Comparison of ENCODE assay signal across 12 mouse cellular contexts in genomic region chr12:104614240-104614639, GRCm38 (mm10).
A peak's percentile ranks its signal among the peaks of the same experiment; 100 is the strongest.
DNase-seq lines count a peak whose midpoint lies in the region; ATAC-seq lines count a peak whose summit lies in the region.
"Had no signal": no experiment of that assay in that cellular context is flagged by ENCODE, and none has a peak within 500 bp of the region (broad histone marks: within the 10 kb centered on the region; RNA-seq: fewer than 3 reads in every experiment).

No protein-coding gene starts in this region.

- H3K9ac ChIP-seq in heart, embryonic 12.5 days: no peak overlapping the region
- H3K9ac ChIP-seq: liver, embryonic 13.5 days had no signal

- H3K27me3 ChIP-seq in heart, embryonic 12.5 days (replicated peaks): peaks cover 22% of the 10 kb centered on the region
- H3K27me3 ChIP-seq: liver, embryonic 13.5 days had no signal

- intact Hi-C loops in heart, postnatal 36 days (cut with DNase I): no loop called here

- H3K27ac ChIP-seq in heart, embryonic 12.5 days (ENCODE audit: poor library complexity, severe bottlenecking): no peak overlapping the region
- H3K27ac ChIP-seq: liver, embryonic 13.5 days; stomach, postnatal 0 days had no signal

- peak overlapping the region; percentile 52 for H3K4me2 ChIP-seq in heart, embryonic 12.5 days
- H3K4me2 ChIP-seq: liver, embryonic 13.5 days had no signal

- H3K4me3 ChIP-seq in heart, embryonic 12.5 days: peak overlapping the region; percentile 3; the same call in 1 of the 2 replicates
- H3K4me3 ChIP-seq: liver, embryonic 13.5 days had no signal

- WGBS in heart, embryonic 12.5 days: 47% methylated on average over 8 of the region's 8 CpGs

- H3K9me3 ChIP-seq in heart, embryonic 12.5 days (replicated peaks): peaks cover 8% of the 10 kb centered on the region; the same call in 1 of the 2 replicates
- H3K9me3 ChIP-seq: liver, embryonic 13.5 days had no signal

- peak; percentile 97 for DNase-seq in heart, adult 11 months
- no peak for DNase-seq in heart, postnatal 36 days
- DNase-seq in lung, postnatal 10 days: peak; percentile 47
- DNase-seq in lung, adult 18-20 months: no peak
- DNase-seq in testis, postnatal 14 days (ENCODE audit: low spot score): peak; percentile 47
- no peak for DNase-seq in frontal cortex, postnatal 25 days (ENCODE audit: low spot score in 2 of 2)
- DNase-seq in layer of hippocampus, postnatal 14 days (ENCODE audit: low spot score in 2 of 2): no peak
- DNase-seq: adrenal gland, postnatal 25 days; cerebellum, adult 11-12 months; liver, embryonic 13.5 days had no signal

- no peaks in the 10 kb centered on the region for H3K36me3 ChIP-seq in heart, embryonic 12.5 days
- H3K36me3 ChIP-seq: liver, embryonic 13.5 days had no signal

- peak; percentile 82 for ATAC-seq in heart, embryonic 12.5 days (ENCODE audit: insufficient number of reproducible peaks, low FRiP score)

- H3K4me1 ChIP-seq in heart, embryonic 12.5 days (replicated peaks): peaks cover 8% of the 10 kb centered on the region; the same call in 1 of the 2 replicates
- H3K4me1 ChIP-seq: liver, embryonic 13.5 days had no signal

Comparison
In these comparisons a context has a peak if more than half of its experiments do, and no peak if none do; other contexts are left out.
1. DNase-seq: peak in heart, adult 11 months (single experiment), lung, postnatal 10 days (single experiment) and testis, postnatal 14 days (single experiment); none in heart, postnatal 36 days (0 of 2), lung, adult 18-20 months (0 of 2), frontal cortex, postnatal 25 days (0 of 2) and layer of hippocampus, postnatal 14 days (0 of 2).